Mouse (Mus musculus): ENCODE results near the gene Micall1. TPM values are rescaled to one million over a fixed set of nuclear protein-coding genes. Genes with fewer than 3 reads are reported as not detected.

Gene Micall1
- polyA plus RNA-seq (2014; fragmentation: Nextera tagmentation; extraction: Ambion mirVana), result 10.5 and 10.8 TPM in 2 replicates

- Histone ChIP-seq H3K9me3 (ENCODE audit: control insufficient read depth, low read length) (no peaks in the 10 kb centered on the region), H3K9ac (ENCODE audit: low read depth, low read length) (peak within 1 kb of the TSS; percentile 90), H3K4me1 (ENCODE audit: control insufficient read depth, insufficient read depth, low read length) (peaks cover 27% of the 10 kb centered on the region), H3K4me3 (ENCODE audit: low read depth, low read length) (peak within 1 kb of the TSS; percentile 92), H3K27me3 (replicated peaks; ENCODE audit: control insufficient read depth, insufficient read depth, low read length) (no peaks in the 10 kb centered on the region), H3K36me3 (ENCODE audit: control insufficient read depth, insufficient read depth, low read length) (peaks cover 7% of the 10 kb centered on the region; the same call in 1 of the 2 replicates), H3K27ac (replicated peaks; ENCODE audit: low read depth, low read length) (peak within 1 kb of the TSS; percentile 82), H3K4me2 (ENCODE audit: low read depth, low read length) (peak within 1 kb of the TSS; percentile 92)
- WGBS, result 1% methylated on average over 14 of the region's 85 CpGs
- ATAC-seq (ENCODE audit: low read depth), result peak; percentile 84
- peak; percentile 83 for DNase-seq (ENCODE audit: low spot score)
Measured at GRCm38 (mm10) chr15:79108421-79109320, at the start of gene Micall1. Gene Micall1 (plus strand): TSS chr15:79108898.

GRCm38 (mm10) chr15:79060887-79061565 lies 47.7 kb upstream of the Micall1 start:
- no peak overlapping the region for H3K9ac ChIP-seq (ENCODE audit: low read depth, low read length)
- H3K36me3 ChIP-seq (ENCODE audit: control insufficient read depth, insufficient read depth, low read length), result peaks cover 49% of the 10 kb centered on the region
- H3K9me3 ChIP-seq (ENCODE audit: control insufficient read depth, low read length), result no peaks in the 10 kb centered on the region
- no peak for ATAC-seq (ENCODE audit: low read depth)
- no peak overlapping the region for H3K27ac ChIP-seq (replicated peaks; ENCODE audit: low read depth, low read length)
- WGBS, result 67% methylated on average over 14 of the region's 14 CpGs
- peak overlapping the region; percentile 85 for H3K4me2 ChIP-seq (ENCODE audit: low read depth, low read length)
- H3K4me1 ChIP-seq (ENCODE audit: control insufficient read depth, insufficient read depth, low read length), result peaks cover 7% of the 10 kb centered on the region; the same call in 1 of the 2 replicates
- no peaks in the 10 kb centered on the region for H3K27me3 ChIP-seq (replicated peaks; ENCODE audit: control insufficient read depth, insufficient read depth, low read length)
- no peak for DNase-seq (ENCODE audit: low spot score)
- 0 out of 2 replicates have a peak overlapping the region, but pooled peaks have one; percentile 99 for H3K4me3 ChIP-seq (ENCODE audit: low read depth, low read length)

- DNase-seq (ENCODE audit: low spot score) (peak; percentile 100), ATAC-seq (ENCODE audit: low read depth) (peak; percentile 100)
- H3K27ac ChIP-seq (replicated peaks; ENCODE audit: low read depth, low read length), result peak within 1 kb of the TSS; percentile 61
- no peaks in the 10 kb centered on the region for H3K9me3 ChIP-seq (ENCODE audit: control insufficient read depth, low read length)
- peak within 1 kb of the TSS; percentile 99 for H3K4me3 ChIP-seq (ENCODE audit: low read depth, low read length)
- H3K4me2 ChIP-seq (ENCODE audit: low read depth, low read length), result peak within 1 kb of the TSS; percentile 85
- 1% methylated on average over 41 of the region's 80 CpGs for WGBS
- no peaks in the 10 kb centered on the region for H3K27me3 ChIP-seq (replicated peaks; ENCODE audit: control insufficient read depth, insufficient read depth, low read length)
- peaks cover 7% of the 10 kb centered on the region; the same call in 1 of the 2 replicates for H3K4me1 ChIP-seq (ENCODE audit: control insufficient read depth, insufficient read depth, low read length)
- H3K9ac ChIP-seq (ENCODE audit: low read depth, low read length), result peak within 1 kb of the TSS; percentile 87
- H3K36me3 ChIP-seq (ENCODE audit: control insufficient read depth, insufficient read depth, low read length), result peaks cover 33% of the 10 kb centered on the region
Measured at GRCm38 (mm10) chr15:79062376-79063159, 46.1 kb upstream of the Micall1 start, which contains the start of gene Ankrd54. Gene Ankrd54 (minus strand): TSS chr15:79062893.

- Histone ChIP-seq H3K9ac (ENCODE audit: low read depth, low read length) (peak overlapping the region; percentile 31), H3K4me2 (ENCODE audit: low read depth, low read length) (peak overlapping the region; percentile 57)
Measured at GRCm38 (mm10) chr15:79063160-79063740, 45.4 kb upstream of the Micall1 start.

GRCm38 (mm10) chr15:79065086-79065770 lies 43.5 kb upstream of the Micall1 start:
- Histone ChIP-seq H3K36me3 (ENCODE audit: control insufficient read depth, insufficient read depth, low read length) (peaks cover 9% of the 10 kb centered on the region), H3K9me3 (ENCODE audit: control insufficient read depth, low read length) (no peaks in the 10 kb centered on the region), H3K27ac (replicated peaks; ENCODE audit: low read depth, low read length) (no peak overlapping the region), H3K4me2 (ENCODE audit: low read depth, low read length) (no peak overlapping the region), H3K27me3 (replicated peaks; ENCODE audit: control insufficient read depth, insufficient read depth, low read length) (no peaks in the 10 kb centered on the region), H3K4me3 (ENCODE audit: low read depth, low read length) (no peak overlapping the region), H3K4me1 (ENCODE audit: control insufficient read depth, insufficient read depth, low read length) (peaks cover 7% of the 10 kb centered on the region; the same call in 1 of the 2 replicates), H3K9ac (ENCODE audit: low read depth, low read length) (no peak overlapping the region)
- ATAC-seq (ENCODE audit: low read depth), result no peak
- 54% methylated on average over 8 of the region's 8 CpGs for WGBS
- DNase-seq (ENCODE audit: low spot score), result no peak

More at GRCm38 (mm10) chr15:79063160-79063740, 45.4 kb upstream of the Micall1 start:
- Histone ChIP-seq H3K27me3 (replicated peaks; ENCODE audit: control insufficient read depth, insufficient read depth, low read length) (no peaks in the 10 kb centered on the region), H3K27ac (replicated peaks; ENCODE audit: low read depth, low read length) (0 out of 2 replicates have a peak overlapping the region, but pooled peaks have one; percentile 28), H3K9me3 (ENCODE audit: control insufficient read depth, low read length) (no peaks in the 10 kb centered on the region), H3K4me3 (ENCODE audit: low read depth, low read length) (peak overlapping the region; percentile 28), H3K4me1 (ENCODE audit: control insufficient read depth, insufficient read depth, low read length) (peaks cover 7% of the 10 kb centered on the region; the same call in 1 of the 2 replicates), H3K36me3 (ENCODE audit: control insufficient read depth, insufficient read depth, low read length) (peaks cover 27% of the 10 kb centered on the region)
- no peak for ATAC-seq (ENCODE audit: low read depth)
- 7% methylated on average over 14 of the region's 14 CpGs for WGBS
- no peak for DNase-seq (ENCODE audit: low spot score)

- H3K4me2 ChIP-seq (ENCODE audit: low read depth, low read length), result no peak overlapping the region
- ATAC-seq (ENCODE audit: low read depth) (no peak), DNase-seq (ENCODE audit: low spot score) (peak; percentile 57)
- H3K27ac ChIP-seq (replicated peaks; ENCODE audit: low read depth, low read length), result no peak overlapping the region
- H3K27me3 ChIP-seq (replicated peaks; ENCODE audit: control insufficient read depth, insufficient read depth, low read length), result no peaks in the 10 kb centered on the region
- 31% methylated on average over 2 of the region's 2 CpGs for WGBS
- H3K9ac ChIP-seq (ENCODE audit: low read depth, low read length), result no peak overlapping the region
- H3K9me3 ChIP-seq (ENCODE audit: control insufficient read depth, low read length), result no peaks in the 10 kb centered on the region
- H3K4me1 ChIP-seq (ENCODE audit: control insufficient read depth, insufficient read depth, low read length), result peaks cover 6% of the 10 kb centered on the region; the same call in 1 of the 2 replicates
- no peaks in the 10 kb centered on the region for H3K36me3 ChIP-seq (ENCODE audit: control insufficient read depth, insufficient read depth, low read length)
- no peak overlapping the region for H3K4me3 ChIP-seq (ENCODE audit: low read depth, low read length)
Measured at GRCm38 (mm10) chr15:79066276-79066675, 42.4 kb upstream of the Micall1 start.

GRCm38 (mm10) chr15:79067631-79068030 lies 41.1 kb upstream of the Micall1 start:
- no peak overlapping the region for H3K27ac ChIP-seq (replicated peaks; ENCODE audit: low read depth, low read length)
- H3K4me3 ChIP-seq (ENCODE audit: low read depth, low read length), result no peak overlapping the region
- H3K4me2 ChIP-seq (ENCODE audit: low read depth, low read length), result no peak overlapping the region
- no peaks in the 10 kb centered on the region for H3K9me3 ChIP-seq (ENCODE audit: control insufficient read depth, low read length)
- ATAC-seq (ENCODE audit: low read depth) (no peak), DNase-seq (ENCODE audit: low spot score) (no peak)
- 0 out of 2 replicates have a peak, but pooled peaks cover 3% of the 10 kb centered on the region for H3K4me1 ChIP-seq (ENCODE audit: control insufficient read depth, insufficient read depth, low read length)
- no peak overlapping the region for H3K9ac ChIP-seq (ENCODE audit: low read depth, low read length)
- H3K36me3 ChIP-seq (ENCODE audit: control insufficient read depth, insufficient read depth, low read length), result no peaks in the 10 kb centered on the region
- H3K27me3 ChIP-seq (replicated peaks; ENCODE audit: control insufficient read depth, insufficient read depth, low read length), result no peaks in the 10 kb centered on the region
- WGBS, result 68% methylated on average over 3 of the region's 3 CpGs

All from embryonic facial prominence, embryonic 14.5 days (tissue).